Mouse (Mus musculus) gastrocnemius, adult 18-20 months (tissue): Measurements from ENCODE around the gene Lrrtm4. TPM values are rescaled to one million over a fixed set of nuclear protein-coding genes. Genes with fewer than 3 reads are reported as not detected.

ENCODE experiments used
- DNase-seq: peaks from one replicate; pipeline ENCODE4 v3.0.0; 2021; ENCODE audit warnings: low spot score
- long read RNA-seq, 2 experiments: library from polyadenylated mRNA; stranded (forward); transcript quantifications; one replicate each; pipeline ENCODE4 v2.0.0; 2021
- total RNA-seq, 2 experiments: library from RNA; stranded (reverse); gene quantifications; 2 replicates each; pipeline ENCODE4 v1.2.3; 2021

Gene Lrrtm4
- under 1 TPM in 1 of 2 experiments, not detected in 1; 0.07 TPM for total RNA-seq
- long read RNA-seq, experiment 1 = 0 reads
- long read RNA-seq, experiment 2 = 0 reads

GRCm38 (mm10) chr6:80018765-80019164 is at the start of gene Lrrtm4:
Gene Lrrtm4 (plus strand): TSS chr6:80018877.
- no peak for DNase-seq

DNA sequence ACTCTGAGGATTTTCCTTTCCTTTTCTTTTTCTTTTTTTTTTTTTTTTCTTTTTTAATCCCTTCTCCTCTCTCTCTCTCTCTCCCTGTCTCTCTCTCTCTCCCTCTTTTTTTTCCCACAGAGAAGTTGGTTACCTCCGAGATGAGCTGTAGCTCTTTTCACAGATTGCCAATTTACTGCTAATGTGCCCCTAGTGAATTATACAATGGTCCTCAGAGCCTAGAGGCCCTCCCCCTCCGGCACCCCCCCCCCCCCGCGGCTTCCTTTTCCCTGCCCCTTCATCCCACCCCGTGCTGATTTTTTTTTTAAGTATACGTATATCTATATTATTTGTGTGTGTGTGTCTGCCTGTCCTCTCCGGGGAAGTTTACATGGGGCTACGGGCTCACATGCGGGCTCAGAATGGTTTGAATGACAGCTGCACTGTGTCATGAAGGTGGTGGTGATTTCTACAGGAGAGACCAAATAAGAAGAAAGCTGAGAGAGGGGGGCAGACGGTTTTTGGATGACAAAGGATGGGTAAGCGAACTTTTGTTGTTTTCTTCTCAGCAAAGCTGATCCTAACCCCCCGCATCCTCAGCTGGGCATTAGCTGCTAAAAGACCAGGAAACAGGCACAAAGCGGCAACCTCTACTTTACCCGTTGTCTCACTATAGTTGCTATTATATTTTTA is 648 bp downstream of the Lrrtm4 start:
- no peak for DNase-seq

DNA sequence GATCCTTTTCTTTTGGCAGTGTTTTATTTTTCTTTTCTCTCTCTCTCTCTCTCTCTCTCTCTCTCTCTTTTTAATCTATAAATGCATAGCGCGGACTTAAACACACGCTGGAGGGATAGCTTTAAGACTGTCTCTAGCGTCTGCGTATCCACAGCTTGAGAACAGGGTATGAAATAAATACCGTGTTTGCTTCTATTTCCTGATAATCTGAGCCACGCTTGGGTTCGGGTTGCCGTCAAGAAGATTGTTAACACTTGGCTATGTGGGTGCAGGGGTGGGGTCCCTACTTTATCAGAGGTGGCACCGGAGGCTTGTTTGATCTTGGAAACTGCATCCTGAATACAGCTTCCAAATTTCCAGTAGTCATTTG is 1.2 kb downstream of the Lrrtm4 start:
- no peak for DNase-seq

- DNase-seq = no peak
These were observed 38.2 kb downstream of the Lrrtm4 start for GRCm38 (mm10) chr6:80056849-80057248.

GRCm38 (mm10) chr6:80078001-80078400 is 59.3 kb downstream of the Lrrtm4 start:
- DNase-seq = no peak

DNA sequence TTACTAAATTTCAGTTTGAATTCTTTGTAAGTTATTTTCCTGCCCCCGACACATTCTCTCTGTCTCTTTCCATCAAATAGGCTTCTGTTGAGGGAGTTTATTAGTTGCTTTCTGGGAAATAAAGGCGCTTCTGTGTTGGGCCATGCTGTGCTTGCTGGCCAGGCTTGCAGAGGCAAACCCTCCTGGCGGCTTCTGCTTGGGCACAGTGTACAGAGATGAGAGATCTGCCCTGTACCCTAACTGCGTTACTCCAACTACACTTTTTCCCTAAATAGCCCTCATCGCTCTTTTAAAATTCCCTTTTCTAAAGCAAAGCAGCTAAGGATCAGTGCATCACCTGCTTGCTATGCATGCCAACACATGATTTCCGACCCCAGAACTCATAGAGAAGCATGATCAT is 60.6 kb downstream of the Lrrtm4 start:
- no peak for DNase-seq

DNA sequence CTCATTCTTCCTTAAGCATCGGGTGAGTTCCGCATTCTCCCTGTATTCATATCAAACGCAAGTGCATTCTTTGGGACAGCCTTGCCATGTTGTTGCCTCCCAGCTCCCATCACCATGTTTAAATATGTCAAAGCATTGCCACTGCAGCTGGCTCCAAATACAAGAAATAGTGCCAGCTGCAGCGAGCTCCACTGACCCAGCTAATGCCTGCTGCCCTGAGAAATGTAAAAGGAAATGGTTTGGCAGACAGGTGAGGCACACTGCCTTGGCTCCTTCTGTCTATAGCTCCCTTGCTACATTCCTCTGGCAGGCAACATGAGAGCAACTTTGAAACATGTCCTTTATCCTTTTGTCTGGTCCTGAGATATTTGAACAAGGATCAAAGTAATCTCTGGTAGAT is 76.2 kb downstream of the Lrrtm4 start:
- DNase-seq = no peak

GRCm38 (mm10) chr6:80105343-80105742 is 86.7 kb downstream of the Lrrtm4 start:
- DNase-seq = no peak

GRCm38 (mm10) chr6:80105843-80106242 is 87.2 kb downstream of the Lrrtm4 start:
- no peak for DNase-seq

DNA sequence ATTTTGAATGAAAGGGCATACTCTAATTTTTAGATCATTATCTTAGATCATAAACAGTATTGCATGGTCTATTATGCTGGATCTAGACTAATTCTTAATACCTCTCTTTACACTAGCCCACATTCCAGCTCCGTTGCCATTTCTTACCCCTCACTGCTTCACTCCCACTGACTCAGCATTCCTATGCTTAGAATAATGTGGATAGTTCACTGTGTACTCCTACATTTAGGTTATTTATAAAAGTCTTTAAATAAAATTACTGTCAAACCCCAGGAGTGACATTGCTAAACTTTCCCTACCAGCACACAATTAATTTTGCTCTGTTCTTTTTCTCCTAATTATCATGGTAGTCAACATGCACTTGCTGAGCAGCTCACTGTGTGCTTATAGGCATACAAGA is 107.7 kb downstream of the Lrrtm4 start:
- no peak for DNase-seq

DNA sequence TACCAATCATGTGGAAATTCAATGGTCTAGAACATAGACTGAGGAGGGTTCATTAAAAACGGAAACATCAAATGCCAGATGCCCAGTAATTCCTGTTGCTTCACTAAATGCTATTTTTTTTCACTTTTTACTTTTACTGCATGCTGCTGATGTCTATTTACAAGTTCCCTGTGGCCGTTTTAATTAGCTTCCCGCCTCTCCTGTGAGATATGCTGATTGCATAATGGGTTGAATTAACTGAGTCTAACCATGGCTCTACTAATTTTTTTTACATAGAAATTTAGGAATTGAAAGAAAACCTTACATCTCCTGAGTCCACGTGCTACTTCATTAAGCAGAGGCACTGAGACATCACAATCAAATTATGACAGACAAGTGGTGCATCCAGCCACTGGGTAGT is 143.9 kb downstream of the Lrrtm4 start:
- no peak for DNase-seq

DNA sequence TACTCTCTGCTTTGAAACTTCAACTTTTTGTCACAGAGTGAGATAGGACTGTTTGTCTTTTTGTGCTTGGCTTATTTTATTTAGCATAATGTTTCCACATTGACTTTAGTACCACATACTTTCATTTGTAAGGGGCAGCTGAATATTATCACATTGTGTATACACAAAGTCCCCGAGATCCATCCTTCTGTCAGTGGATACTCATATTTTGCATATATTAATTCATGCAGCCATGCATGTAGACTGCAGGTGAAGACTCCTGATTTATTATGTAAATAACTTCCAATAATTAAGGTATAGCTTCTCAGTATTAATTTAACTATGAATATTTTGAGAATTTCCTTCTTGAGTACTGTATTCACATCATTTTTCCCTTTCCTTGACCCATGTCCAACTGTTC is 163.2 kb downstream of the Lrrtm4 start:
- no peak for DNase-seq

GRCm38 (mm10) chr6:80182353-80182752 is 163.7 kb downstream of the Lrrtm4 start:
- no peak for DNase-seq

GRCm38 (mm10) chr6:80185489-80186113 is 166.9 kb downstream of the Lrrtm4 start:
- no peak for DNase-seq

DNA sequence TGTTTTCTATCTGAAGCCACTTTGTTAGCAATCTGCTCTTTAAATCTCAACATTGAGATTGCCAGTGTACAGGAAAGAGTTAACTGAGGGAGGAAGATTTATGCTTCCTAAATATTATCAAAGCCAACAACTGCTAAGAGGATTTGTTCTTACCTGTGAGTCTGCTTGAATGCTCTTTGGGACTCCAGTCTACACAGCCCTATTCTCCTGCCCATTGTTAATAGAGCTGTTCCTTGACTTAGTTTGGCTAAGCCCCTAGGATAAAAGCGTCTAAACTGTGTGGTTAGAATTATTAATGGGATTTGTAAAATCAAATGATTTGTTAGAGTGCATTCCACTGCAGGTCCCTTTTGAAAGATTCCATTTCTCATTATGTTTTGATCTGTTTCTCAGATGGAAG is 168.1 kb downstream of the Lrrtm4 start:
- DNase-seq = no peak

- DNase-seq = no peak
These were observed 190.8 kb downstream of the Lrrtm4 start for GRCm38 (mm10) chr6:80209476-80209875.

- no peak for DNase-seq
These were observed 191.6 kb downstream of the Lrrtm4 start for GRCm38 (mm10) chr6:80210281-80210680.

- DNase-seq = no peak
These were observed 242.9 kb downstream of the Lrrtm4 start for GRCm38 (mm10) chr6:80261595-80261994.

GRCm38 (mm10) chr6:80263972-80264371 is 245.3 kb downstream of the Lrrtm4 start:
- DNase-seq = no peak

- no peak for DNase-seq
These were observed 245.9 kb downstream of the Lrrtm4 start for GRCm38 (mm10) chr6:80264584-80264983.

GRCm38 (mm10) chr6:80265746-80266145 is 247.1 kb downstream of the Lrrtm4 start:
- no peak for DNase-seq

- no peak for DNase-seq
These were observed 268.3 kb downstream of the Lrrtm4 start for GRCm38 (mm10) chr6:80286968-80287367.

GRCm38 (mm10) chr6:80301871-80302270 is 283.2 kb downstream of the Lrrtm4 start:
- DNase-seq = no peak
